Mouse (Mus musculus) MEL (cell line): ENCODE measurements around the gene Tcte1.
A peak's percentile ranks its signal among the peaks of the same experiment; 100 is the strongest.

Source experiments
- ETS1 ChIP-seq: IDR thresholded peaks from 2 replicates; pipeline ENCODE4 v1.6.1; 2012; ENCODE audit warnings: low read depth, mild to moderate bottlenecking, inconsistent platforms, low read length, improper control_type of control experiment, moderate library complexity
- GABPA ChIP-seq: IDR thresholded peaks from 2 replicates; pipeline ENCODE4 v1.6.1; 2012; ENCODE audit warnings: low read depth, mild to moderate bottlenecking, inconsistent platforms, low read length, improper control_type of control experiment, moderate library complexity
- GATA1 ChIP-seq: IDR thresholded peaks from 2 replicates; pipeline ENCODE4 v1.6.1; 2011; ENCODE audit warnings: low read depth, low read length, improper control_type of control experiment
- POLR2A ChIP-seq, 2 experiments: IDR thresholded peaks; 2 replicates each; pipeline ENCODE4 v1.6.1; 2011 to 2012; ENCODE audit warnings: low read length in 2 of 2, mild to moderate bottlenecking in 2 of 2, control low read depth in 1 of 2, improper control_type of control experiment in 1 of 2, low read depth in 1 of 2, moderate library complexity in 1 of 2; ENCODE audit not compliant: control insufficient read depth in 1 of 2, insufficient read depth in 1 of 2, poor library complexity in 1 of 2
- RCOR1 ChIP-seq: IDR thresholded peaks from 2 replicates; pipeline ENCODE4 v1.6.1; 2012; ENCODE audit warnings: low read depth, mild to moderate bottlenecking, inconsistent platforms, low read length, improper control_type of control experiment
- ZC3H11A ChIP-seq: IDR thresholded peaks from 2 replicates; pipeline ENCODE4 v1.6.1; 2012; ENCODE audit warnings: low read depth, mild to moderate bottlenecking, inconsistent platforms, low read length, improper control_type of control experiment

DNA sequence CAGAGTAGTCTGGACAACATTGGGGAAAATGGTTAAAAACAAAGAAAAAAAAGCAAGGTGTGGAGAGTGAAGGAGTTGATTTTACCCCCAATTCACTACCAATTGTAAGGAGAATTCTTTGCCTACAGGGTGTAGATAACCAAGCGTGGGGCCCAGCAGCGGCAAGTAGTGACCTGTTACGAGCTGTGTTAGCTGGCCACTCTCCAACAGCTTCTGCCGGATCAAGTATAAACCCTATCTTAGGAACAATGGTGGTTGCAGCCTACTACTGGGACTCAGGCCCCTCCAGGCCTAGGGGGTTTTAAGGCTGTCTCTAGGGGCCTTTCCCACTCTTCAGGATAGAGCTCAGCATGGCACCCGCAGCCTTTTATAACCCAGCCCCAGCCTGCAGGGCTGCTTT lies 55.0 kb downstream of the Tcte1 start:
- no peak; a peak in 1 of 4 replicates for TF ChIP-seq POLR2A (IDR thresholded peaks at IDR 0.05; ENCODE audit: control insufficient read depth in 1 of 2, insufficient read depth in 1 of 2, low read depth in 1 of 2, low read length in 2 of 2, poor library complexity in 1 of 2)
- TF ChIP-seq GATA1: 0 out of 2 replicates have a peak, but pooled peaks have one; percentile 4
- no peak for TF ChIP-seq ETS1
- TF ChIP-seq GABPA: no peak
- no peak for TF ChIP-seq RCOR1
- no peak for TF ChIP-seq ZC3H11A
